Mouse (Mus musculus): Measurements from ENCODE around the gene Ccdc146.
"Not testable (repeated sequence)": the region's sequence is repeated elsewhere in the genome, so short reads cannot be mapped to it uniquely, and the experiment has no call there.

Ccdc146 gene

DNA sequence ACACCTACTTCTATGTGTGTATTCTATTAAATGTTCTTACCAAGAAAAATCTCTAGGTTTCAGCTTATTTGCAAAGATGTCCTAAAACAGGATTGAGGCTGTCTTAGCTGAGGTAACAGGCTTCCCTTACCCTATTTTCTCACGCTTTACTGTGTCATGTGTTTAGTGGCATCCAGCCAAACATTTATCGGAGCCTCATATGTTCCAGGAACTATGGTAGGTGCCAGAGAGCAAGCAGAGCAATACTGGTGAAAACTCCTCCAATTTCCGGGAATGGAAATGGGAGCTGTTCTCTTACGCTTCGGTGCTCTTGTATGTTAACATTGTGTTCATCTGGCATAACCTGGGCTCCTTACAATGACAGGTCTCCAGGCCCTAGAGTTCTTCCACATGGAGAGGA lies 92.8 kb downstream of the Ccdc146 start:
- no peak for DNase-seq (ENCODE audit: low read depth)

DNA sequence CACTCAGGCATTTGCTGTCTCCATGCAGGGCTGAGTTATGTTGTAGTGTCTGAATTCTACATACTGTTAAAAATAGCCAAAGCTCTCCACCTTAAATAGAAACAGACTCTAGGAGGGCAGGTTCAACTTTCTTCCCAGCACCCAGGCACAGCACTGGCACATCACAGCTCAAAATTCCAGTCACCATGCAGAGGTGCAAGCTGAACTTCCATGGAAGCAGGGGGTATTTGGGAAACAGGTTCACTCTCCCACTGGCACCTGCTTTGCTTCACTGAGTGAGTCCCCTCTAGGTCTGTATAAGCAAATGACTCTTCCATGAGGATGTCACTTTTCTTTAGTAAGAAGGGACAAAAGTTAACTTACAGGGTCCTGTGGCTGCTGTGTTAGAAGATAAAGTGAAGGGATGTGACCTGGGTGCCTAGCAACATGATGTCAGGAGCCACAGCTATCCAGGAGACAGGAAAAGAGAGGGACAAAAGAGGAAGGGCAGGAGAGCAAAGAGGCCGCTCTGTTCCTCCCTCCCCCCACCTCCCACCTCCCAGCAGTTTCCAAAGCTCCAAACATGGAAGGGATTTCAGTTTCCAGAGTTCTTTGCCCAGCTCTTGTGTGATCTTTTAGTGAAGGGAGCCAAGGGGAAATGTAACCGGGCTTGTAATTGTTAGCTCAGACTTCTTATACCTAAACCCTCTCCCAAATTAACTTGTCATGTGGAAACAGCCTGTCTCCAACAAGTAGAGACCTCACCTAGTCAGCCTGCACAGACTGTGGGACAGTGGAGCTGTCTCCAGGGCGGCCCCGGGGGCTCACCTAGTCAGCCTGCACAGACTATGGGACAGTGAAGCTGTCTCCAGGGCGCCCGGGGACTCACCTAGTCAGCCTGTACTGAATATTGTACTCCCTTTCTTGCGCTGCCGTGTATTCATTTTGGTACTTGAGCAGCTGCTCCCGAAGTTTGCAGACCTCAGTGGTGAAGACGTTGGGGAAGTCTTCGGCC lies 94.5 kb downstream of the Ccdc146 start:
- no peak for DNase-seq (ENCODE audit: low read depth)

DNA sequence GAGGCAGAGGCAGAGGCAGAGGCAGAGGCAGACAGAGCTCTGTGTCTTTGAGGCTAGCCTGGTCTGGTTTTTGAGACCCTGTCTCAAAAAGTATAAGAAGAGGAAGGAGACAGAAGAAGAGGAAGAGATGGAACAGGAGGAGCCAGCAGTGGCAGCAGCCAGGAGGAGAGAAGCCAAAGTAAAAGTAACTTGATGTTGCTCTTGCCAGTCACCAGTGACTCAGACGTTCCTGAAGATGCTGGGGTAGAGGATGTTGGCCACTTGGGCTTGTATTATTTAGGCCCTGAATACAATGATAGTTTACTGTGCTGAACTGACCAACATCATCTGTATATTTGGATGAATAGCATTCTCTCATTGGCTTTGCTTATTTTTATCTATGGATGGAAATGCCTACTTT lies 95.9 kb downstream of the Ccdc146 start:
- no peak for DNase-seq (ENCODE audit: low read depth)

DNA sequence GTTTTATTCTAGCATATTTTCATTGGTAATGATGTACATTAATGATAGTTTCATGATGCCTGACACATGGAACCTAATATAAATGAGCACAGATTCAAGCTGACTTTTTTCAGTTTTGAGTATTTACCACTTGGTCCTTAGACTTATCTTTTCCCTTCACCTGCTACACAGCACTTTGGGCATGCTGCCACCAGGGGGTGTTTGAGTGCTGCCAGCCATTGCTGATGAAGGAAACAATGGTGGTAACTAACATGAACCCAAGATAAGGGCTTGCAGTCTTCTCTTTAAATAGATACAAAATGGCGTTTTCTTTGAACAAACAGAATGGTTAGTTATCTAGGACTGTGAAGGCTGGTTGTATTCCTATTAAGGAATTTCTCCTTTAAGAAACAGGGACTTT lies 98.0 kb downstream of the Ccdc146 start:
- DNase-seq (ENCODE audit: low read depth): peak; percentile 89

DNA sequence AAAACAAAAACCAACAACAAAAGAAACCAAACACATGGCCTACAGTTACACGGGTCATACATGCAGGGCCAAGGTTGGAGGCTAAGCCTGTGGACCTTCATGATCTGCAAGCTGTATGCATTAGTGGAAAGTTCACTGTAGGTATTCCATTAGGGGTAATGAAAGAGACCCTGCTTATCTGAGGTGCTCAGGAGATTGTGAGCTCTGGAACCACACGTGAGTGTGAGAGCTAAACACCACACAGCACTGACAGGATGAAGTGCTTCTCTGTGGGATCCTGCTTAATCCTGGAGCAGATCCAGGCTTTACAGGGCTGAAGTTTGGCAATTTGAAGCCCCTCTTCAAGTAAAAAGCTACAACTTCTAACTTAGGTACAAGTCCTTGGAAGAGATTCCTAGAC lies 104.3 kb downstream of the Ccdc146 start:
- DNase-seq (ENCODE audit: low read depth): no peak

DNA sequence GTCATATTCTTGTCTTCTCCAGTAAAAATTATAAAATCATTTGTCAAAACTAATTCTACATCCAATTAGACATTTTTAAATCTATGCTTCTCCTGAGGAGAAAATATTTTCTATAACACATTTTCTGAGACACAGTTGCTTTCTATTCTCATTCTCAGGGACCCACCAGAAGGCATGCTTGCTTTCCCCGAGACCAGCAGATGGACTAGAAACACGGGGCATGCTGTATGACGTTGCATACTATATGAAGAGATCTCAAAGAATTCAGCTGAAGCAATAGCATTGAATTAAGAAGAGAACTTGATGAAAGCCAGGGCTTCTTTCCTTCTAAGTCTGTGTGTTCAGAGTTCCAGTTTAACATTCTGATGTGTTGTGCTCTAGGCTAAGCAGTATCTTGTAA lies 109.8 kb downstream of the Ccdc146 start:
- DNase-seq (ENCODE audit: low read depth): no peak

DNA sequence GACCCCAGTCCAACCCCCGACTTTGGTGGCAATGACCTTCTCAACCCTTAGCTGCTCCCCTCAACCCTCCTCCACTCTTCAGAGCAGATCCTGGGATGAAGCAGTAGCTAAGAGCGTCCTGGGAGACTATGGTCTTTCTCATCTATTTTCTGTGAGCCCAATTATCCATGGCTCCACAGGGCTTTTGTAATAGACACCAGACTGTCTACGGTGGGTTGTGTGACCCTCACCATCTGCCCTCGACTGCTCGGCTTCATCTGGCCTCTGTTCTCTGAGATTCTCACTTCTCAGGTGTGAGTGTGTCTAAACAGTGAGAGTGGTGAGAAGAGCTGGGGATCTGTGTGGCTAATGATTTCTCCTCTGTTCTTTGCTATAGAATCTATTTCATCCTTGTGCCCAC lies 117.3 kb downstream of the Ccdc146 start:
- DNase-seq (ENCODE audit: low read depth): no peak

DNA sequence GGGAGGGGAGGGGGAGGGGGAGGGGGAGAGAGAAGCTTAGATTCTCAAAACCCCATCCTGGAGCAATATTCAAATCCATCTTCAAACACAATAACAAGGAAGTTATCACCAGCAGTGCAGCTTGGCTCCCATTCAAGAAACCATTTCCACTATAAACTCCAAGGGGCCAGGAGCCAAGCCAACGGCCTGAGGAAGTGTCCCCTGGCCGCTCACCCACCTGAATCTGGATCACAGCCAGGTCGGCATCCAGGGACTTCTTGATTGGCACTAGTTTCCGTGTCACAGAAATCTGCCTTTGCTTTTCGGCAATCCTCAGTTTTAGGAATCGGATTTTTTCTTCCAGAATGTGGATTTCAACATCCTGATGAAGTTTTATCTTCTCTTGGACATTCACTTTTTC lies 123.5 kb downstream of the Ccdc146 start:
- DNase-seq (ENCODE audit: low read depth): no peak

DNA sequence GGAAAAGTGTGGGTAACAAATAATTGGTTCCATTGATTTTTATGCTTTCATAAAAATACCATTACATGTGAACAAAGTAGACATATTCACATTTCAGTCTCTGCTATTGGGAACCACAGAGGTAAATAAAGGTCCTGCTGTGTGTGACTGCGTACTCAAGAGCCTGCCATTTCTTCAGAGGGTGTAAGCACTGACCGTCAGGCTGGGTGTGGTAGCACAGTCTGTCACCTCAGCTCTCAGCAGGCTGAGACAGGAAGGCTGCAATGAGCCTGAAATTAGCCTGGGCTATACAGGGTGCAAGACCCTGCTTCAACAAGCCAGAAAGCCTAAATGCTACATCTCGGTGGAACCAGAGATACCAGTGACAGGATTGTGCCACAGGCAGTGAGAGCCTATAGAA lies 124.4 kb downstream of the Ccdc146 start:
- DNase-seq (ENCODE audit: low read depth): no peak

DNA sequence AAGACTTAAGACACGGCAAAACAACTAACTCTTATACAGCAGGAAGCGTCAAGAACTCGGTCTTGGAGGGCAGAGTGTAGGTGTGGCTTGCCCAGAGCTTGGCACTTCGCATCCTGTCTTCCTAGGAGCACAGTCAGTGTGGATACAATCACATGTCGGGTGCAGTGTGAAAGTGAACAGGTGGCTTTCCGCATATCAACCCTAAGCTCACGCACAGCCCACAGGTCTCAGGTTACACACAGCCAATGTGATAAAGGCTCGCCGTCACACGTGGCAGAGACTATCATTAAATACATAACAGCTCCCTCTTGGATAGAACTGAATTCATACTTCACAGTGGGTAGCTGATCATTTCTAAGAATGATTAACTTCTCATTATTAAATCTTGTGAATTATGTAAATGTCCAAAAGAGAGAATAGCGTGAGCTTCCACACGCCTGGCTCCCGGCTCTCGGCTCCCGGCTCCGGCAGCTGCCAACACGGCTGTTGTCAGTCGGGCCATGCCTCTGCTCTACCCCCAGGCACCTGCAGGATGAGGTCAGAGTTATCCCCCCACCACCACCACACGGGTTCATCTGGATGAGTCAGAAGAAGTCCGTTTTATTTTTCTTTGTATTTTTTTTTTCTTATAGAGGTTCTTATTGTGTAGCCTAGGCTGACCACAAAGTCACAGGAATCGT lies 125.3 kb downstream of the Ccdc146 start:
- no peak for DNase-seq (ENCODE audit: low read depth)

DNA sequence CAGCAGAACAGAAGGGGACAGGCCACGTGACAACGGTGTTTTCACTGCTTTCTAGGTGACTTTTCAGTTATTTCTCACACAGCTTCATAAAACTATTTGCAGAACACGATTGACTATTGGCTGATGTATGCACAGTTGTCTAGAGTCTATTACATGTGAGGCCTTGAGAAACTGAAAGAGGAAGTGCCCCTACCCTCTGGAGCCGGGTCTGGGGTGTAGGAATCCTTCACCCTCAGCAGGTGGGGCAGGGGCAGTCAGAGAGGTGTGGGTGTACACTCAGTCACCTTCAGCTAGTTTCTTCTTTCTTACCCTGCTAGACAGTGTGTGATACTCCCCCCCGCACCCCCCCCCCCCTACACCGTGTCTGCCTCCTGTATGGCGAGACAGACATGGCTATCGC lies 128.8 kb downstream of the Ccdc146 start:
- no peak for DNase-seq (ENCODE audit: low read depth)

DNA sequence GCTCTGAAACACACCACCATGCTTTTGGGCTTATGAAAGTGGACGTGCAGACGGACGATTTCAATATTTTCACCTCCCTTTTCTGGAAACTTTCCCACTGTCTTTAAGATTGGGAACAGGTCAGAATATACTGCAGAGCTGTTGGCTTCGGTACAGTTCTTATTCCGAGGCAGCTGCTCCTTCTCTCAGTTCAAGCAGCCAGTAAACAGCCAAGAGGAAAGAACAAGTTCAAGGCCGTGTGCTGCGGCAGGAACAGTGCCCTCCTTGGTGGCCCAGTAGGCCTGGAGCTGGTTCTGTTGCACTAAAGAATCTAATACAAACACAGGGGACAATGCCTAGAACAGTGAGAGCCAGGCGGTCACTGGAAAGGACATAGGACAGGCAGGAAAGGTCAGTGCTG lies 133.9 kb downstream of the Ccdc146 start:
- no peak for DNase-seq (ENCODE audit: low read depth)

DNA sequence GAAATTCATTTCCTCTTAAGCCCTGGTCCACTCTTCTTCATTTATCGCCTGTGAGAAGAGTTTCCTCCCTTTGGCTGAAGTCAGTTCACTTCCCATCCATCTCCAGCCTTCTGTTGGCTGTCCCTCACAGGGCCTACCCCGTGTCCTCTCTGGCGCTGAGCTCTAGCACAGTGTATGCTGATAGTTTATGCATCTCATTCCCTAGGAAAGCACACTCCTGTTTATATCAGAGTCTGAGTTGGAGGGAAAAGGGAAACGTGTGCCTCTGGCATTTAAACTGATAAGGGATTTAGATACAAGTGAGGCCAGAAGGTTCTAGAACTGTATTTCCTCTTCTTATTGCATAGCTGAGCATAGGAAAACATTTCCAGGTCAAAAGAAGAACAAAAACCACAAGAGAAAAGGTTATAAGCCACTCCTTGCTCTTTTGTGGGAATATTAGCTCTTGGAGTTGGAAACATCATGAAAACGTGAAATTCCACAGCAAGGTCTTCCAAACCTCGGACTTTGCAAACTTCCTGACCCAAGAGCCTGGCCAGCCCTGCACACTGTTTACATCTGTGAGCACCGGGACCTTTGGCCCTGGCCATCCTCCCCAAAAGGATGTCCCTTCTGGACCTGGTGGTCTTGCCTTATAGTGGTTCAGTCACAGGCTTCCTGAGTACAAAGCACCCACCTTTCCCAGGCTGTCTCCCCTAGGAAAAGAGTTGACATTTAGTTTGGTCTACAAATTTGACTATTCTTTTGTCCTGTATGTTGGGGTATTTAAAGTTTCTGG lies 135.6 kb downstream of the Ccdc146 start:
- DNase-seq (ENCODE audit: low read depth): no peak

DNA sequence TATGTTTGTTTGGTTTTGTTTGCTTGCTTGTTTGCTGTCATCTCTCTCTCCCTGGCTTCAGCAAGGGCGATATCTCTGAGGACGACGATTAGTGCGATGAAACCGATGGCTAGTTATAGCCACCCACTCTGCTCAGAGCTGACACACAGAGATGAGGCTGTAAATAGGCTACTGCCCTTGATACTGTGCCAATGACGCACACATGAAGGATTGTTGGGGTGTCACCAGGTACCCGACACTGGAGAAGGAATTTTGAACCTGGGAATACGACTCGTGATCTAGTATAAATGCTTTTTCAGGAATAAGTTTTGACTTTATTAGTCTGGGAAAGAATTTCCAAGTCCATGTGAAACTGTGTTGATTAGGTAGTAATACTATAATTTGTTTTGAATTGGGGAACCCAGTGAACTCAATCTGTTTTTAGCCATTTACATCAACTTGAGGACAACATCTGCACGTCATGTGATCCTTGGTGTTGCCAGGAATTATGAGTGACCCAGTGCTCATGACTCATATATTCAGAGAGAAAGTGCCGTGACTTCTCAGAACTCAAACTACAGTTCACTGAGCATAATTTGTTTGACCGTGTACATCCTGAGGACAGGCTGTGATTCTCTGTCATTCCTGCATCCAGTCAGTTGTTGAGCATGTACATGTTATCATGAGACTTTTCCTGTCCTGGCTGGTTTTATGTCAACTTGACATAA lies 141.0 kb downstream of the Ccdc146 start:
- no peak for DNase-seq (ENCODE audit: low read depth)

DNA sequence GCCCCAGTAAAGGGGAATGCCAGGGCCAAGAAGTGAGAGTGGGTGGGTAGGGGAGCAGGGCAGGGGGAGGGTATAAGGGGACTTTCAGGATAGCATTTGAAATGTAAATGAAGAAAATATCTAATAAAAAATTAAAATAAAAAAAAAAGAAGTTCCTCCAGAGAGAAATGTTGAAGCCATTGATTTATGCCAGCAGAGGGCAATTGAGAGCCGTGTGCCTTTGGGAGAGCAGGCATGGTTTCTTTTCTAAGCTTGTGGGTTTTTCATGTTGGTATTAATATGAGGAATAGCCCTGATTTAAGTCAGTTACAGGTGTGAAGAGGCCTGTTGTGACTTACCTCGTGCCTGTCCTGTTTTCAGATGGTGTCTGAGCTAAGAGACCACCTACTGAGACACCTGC lies 146.8 kb downstream of the Ccdc146 start:
- DNase-seq (ENCODE audit: low read depth): not testable (repeated sequence)

DNA sequence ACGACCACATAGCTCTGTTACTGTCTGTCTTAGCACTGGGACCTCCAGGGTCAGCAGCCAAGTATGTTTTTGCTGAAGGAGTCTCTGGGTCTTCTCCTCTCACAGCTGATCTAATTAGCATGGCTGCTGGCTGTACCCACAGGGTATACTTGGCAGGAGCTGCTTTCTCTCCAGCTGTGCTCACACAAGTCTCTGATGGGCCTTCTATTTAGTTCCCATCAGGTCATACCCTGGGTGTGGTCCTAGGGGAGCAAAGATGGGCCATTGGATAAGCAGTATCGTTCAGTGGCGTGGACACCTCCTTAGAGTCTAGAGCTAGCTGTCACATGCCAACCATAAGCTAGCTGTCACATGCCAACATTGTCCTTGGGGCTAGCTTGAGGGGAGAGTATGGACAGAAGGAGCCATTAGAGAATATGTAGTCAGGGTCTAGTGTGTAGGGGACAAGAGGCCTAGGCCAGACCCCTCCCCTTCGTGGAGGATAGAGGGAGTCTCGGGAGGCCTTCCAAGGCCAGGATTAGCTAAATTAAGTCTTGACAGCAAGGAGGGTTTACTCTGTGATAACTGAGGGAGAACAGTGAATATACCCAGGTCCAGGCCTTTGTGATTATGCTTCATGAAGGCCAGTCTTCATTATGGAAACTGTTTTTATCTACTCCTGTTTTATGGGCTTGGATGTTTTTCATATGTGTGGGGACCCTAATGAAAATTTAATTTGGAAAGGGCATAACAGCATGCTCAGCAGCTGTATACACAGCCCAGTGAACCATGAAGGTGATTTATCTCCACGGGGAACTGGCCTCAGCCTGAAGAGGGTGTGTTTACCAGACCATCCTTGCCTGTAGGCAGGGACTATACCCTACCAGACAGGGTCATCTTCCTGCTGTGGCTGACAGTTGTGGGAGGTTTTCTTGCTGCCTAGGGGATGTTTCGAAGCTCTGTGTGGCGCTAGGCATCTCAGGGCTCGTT lies 152.8 kb downstream of the Ccdc146 start:
- DNase-seq (ENCODE audit: low read depth): no peak

DNA sequence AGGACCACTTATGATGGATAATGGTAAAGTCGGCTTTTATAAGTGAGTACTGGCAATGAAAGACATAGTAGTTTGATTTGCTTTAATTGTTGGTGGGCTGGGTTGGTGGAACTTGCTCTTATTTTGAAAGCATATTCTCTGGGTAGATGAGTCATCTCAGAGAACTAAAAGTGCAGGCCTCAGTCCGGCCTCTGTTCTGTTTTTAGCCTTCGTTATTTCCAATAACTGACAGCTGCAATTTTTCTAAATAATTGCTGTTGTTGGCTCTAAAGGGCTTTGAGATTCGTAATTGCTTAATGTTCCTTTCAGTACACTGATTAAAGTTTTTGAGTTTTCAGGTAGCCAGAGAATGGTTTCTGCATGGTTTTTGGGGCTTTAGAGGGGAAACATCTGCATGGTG lies 153.7 kb downstream of the Ccdc146 start:
- no peak for DNase-seq (ENCODE audit: low read depth)

DNA sequence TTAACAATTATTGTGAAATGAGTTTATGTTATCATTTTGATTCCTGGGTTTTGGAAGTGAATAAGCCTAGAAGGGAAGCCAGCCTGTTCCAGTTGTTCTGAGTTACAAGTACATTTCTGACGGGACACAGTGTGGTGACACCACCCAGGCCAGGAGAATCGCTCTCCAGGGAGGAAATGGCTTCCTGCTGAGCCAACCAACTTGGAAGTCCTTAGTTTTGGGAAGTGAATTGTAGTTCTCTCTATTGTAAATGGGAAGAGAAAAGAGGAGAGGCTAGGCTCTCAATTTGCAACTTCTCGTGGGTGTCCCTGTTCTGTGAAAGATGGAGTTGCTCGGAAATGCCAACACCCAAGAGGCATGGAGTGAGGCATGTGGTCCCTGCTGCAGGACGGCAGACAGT lies 155.0 kb downstream of the Ccdc146 start:
- DNase-seq (ENCODE audit: low read depth): no peak

DNA sequence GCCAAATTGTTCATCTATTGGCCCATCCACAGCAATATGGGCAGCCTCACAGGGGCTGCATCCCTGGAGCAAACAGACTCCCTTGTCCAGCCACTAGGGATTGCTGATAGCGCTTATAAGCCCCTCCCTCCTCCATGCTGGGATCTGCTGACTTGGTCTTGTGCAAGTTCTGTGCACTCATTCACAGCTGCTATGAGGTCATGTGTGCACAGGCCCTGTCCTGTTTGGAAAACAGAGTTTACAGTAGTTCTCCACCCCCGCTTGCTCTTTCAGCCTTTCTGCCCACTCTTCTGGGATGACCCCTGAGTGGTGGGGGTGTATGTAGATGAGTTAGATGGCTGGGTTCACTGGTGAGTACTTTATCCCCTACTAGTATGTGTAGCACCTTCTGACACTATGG lies 157.4 kb downstream of the Ccdc146 start:
- no peak for DNase-seq (ENCODE audit: low read depth)

DNA sequence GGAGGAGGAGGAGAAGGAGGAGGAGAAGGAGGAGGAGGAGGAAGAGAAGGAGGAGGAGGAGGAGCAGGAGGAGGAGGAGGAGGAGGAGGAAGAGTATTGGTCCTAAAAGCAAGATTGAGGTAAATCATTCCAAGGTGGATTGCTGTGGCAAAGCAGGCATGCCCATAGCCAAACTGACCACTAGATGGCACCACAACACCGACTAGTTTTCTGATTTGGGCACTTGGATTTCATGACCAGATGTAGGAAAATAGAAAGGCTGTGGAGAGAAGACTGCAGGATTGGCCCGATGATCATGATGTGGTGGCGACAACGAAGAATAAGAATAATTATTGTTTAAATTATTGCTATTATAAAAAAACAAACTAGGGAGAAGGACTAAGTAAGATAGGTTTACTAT lies 159.4 kb downstream of the Ccdc146 start:
- peak; percentile 83 for DNase-seq (ENCODE audit: low read depth)
